Mouse (Mus musculus): ENCODE measurements around the gene Fbxo41.

DNA sequence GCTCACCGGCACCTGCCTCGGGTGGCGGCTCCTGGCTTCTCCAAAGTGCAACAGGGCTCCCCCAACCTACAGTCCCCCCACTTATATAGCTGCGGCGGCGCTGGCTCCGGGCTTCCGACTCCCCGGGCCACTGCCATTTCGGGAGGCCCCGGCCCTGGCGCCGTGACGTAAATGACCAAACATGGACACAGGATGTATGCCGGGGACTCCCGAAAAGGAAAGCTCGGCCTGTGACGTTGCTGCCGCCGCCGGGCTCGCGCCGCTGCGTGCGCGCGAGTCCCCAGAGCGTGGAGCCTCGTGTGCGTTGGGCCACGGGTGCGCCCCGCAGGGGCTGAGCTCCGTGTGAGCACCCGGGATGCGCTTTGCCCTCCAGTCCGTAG, 10.7 kb upstream of the Fbxo41 start, which contains the start of gene Egr4:
- TF ChIP-seq CTCF (IDR thresholded peaks at IDR 0.05; ENCODE audit: borderline replicate concordance, control insufficient read depth, extremely low read depth, insufficient read depth, low read length, poor library complexity) (no peak), POLR2A (IDR thresholded peaks at IDR 0.05; ENCODE audit: control insufficient read depth, extremely low read depth, insufficient read depth, low read length, poor library complexity) (no peak)

Measured in thymus, adult 2 months (tissue).